Mouse (Mus musculus) heart, embryonic 12.5 days (tissue): ENCODE measurements around the gene Olfr1387. TPM values are rescaled to one million over a fixed set of nuclear protein-coding genes. Genes with fewer than 3 reads are reported as not detected.
"Not testable (repeated sequence)": the region's sequence is repeated elsewhere in the genome, so short reads cannot be mapped to it uniquely, and the experiment has no call there.

Source experiments
- ATAC-seq: fragments of 200-750 bp; cut with Nextera tagmentation; 2 replicates; pipeline ENCODE4 v1.8.0; 2017; ENCODE audit warnings: moderate TSS enrichment, moderate library complexity; ENCODE audit not compliant: insufficient number of reproducible peaks, low FRiP score
- H3K27ac ChIP-seq: fragments of 300-500 bp; sonication (generic); 2 replicates; pipeline ENCODE4 v1.5.1; 2016; ENCODE audit warnings: mild to moderate bottlenecking, moderate library complexity; ENCODE audit not compliant: poor library complexity, severe bottlenecking
- H3K27me3 ChIP-seq: fragments of 300-500 bp; sonication (generic); replicated peaks from 2 replicates; pipeline ENCODE4 v1.6.1; 2016; ENCODE audit warnings: mild to moderate bottlenecking, moderate library complexity
- H3K36me3 ChIP-seq: fragments of 300-500 bp; sonication (generic); 2 replicates; pipeline ENCODE4 v1.6.1; 2016; ENCODE audit warnings: mild to moderate bottlenecking, moderate library complexity
- H3K4me1 ChIP-seq: fragments of 300-500 bp; sonication (generic); replicated peaks from 2 replicates; pipeline ENCODE4 v1.6.1; 2016; ENCODE audit warnings: mild to moderate bottlenecking
- H3K4me2 ChIP-seq: fragments of 300-500 bp; sonication (generic); 2 replicates; pipeline ENCODE4 v1.6.1; 2016; ENCODE audit warnings: mild to moderate bottlenecking, moderate library complexity
- H3K4me3 ChIP-seq: fragments of 300-500 bp; sonication (generic); 2 replicates; pipeline ENCODE4 v1.5.1; 2016; ENCODE audit warnings: mild to moderate bottlenecking
- H3K9ac ChIP-seq: fragments of 300-500 bp; sonication (generic); 2 replicates; pipeline ENCODE4 v1.6.1; 2016; ENCODE audit warnings: mild to moderate bottlenecking, moderate library complexity
- H3K9me3 ChIP-seq: fragments of 300-500 bp; sonication (generic); replicated peaks from 2 replicates; pipeline ENCODE4 v1.6.1; 2016; ENCODE audit warnings: mild to moderate bottlenecking, moderate library complexity
- WGBS: fragments of 180-500 bp; shearing (Covaris S2); methylation state at CpG from one replicate; pipeline ENCODE4 v1.1.7; 2016; 5-methylcytosine and 5-hydroxymethylcytosine counted together
- polyA plus RNA-seq: library from polyadenylated mRNA; unstranded; fragments of >200 nt; fragmentation: Nextera tagmentation; extraction: Ambion mirVana; gene quantifications from 2 replicates; pipeline ENCODE4 v1.2.1, GENCODE M21; 2016

The Olfr1387 gene
- polyA plus RNA-seq: not detected in 2 replicates

- Histone ChIP-seq H3K4me1 (no peaks in the 10 kb centered on the region), H3K9ac (no peak within 1 kb of the TSS), H3K27me3 (no peaks in the 10 kb centered on the region), H3K4me2 (no peak within 1 kb of the TSS), H3K36me3 (no peaks in the 10 kb centered on the region), H3K27ac (no peak within 1 kb of the TSS), H3K9me3 (no peaks in the 10 kb centered on the region), H3K4me3 (no peak within 1 kb of the TSS)
- no peak for ATAC-seq
- WGBS: 70% methylated on average over 1 of the region's 1 CpGs
Measured at GRCm38 (mm10) chr11:49455043-49455442, at the start of gene Olfr1387. TSS of gene Olfr1387 (plus strand) at chr11:49455343.

- Histone ChIP-seq H3K4me3 (no peak overlapping the region), H3K27ac (no peak overlapping the region), H3K27me3 (no peaks in the 10 kb centered on the region), H3K9ac (no peak overlapping the region), H3K36me3 (no peaks in the 10 kb centered on the region), H3K9me3 (no peaks in the 10 kb centered on the region; the same call in 1 of the 2 replicates), H3K4me1 (no peaks in the 10 kb centered on the region), H3K4me2 (no peak overlapping the region)
- no peak for ATAC-seq
- 64% methylated on average over 3 of the region's 3 CpGs for WGBS
Measured at GRCm38 (mm10) chr11:49406784-49407183, 48.4 kb upstream of the Olfr1387 start.

- no peak overlapping the region for H3K27ac ChIP-seq
- no peak overlapping the region for H3K9ac ChIP-seq
- no peak overlapping the region for H3K4me3 ChIP-seq
- no peaks in the 10 kb centered on the region for H3K27me3 ChIP-seq
- no peaks in the 10 kb centered on the region for H3K36me3 ChIP-seq
- H3K4me1 ChIP-seq: no peaks in the 10 kb centered on the region
- ATAC-seq: no peak
- 22% methylated on average over 1 of the region's 1 CpGs for WGBS
- H3K4me2 ChIP-seq: no peak overlapping the region
- 0 out of 2 replicates have a peak, but pooled peaks cover 2% of the 10 kb centered on the region for H3K9me3 ChIP-seq
Measured at GRCm38 (mm10) chr11:49410540-49410939, 44.6 kb upstream of the Olfr1387 start.

GRCm38 (mm10) chr11:49422767-49423166 lies 32.4 kb upstream of the Olfr1387 start, which contains the start of gene Olfr1389:
TSS of gene Olfr1389 (plus strand) at chr11:49423067.
- no peak within 1 kb of the TSS for H3K4me2 ChIP-seq
- no peaks in the 10 kb centered on the region for H3K27me3 ChIP-seq
- 68% methylated on average over 2 of the region's 2 CpGs for WGBS
- H3K9ac ChIP-seq: no peak within 1 kb of the TSS
- H3K4me3 ChIP-seq: no peak within 1 kb of the TSS
- no peak within 1 kb of the TSS for H3K27ac ChIP-seq
- H3K36me3 ChIP-seq: no peaks in the 10 kb centered on the region
- no peak for ATAC-seq
- no peaks in the 10 kb centered on the region for H3K9me3 ChIP-seq
- peaks cover 4% of the 10 kb centered on the region; the same call in 1 of the 2 replicates for H3K4me1 ChIP-seq

- ATAC-seq: no peak
- Histone ChIP-seq H3K4me1 (peaks cover 4% of the 10 kb centered on the region; the same call in 1 of the 2 replicates), H3K27ac (no peak overlapping the region), H3K4me3 (no peak overlapping the region), H3K4me2 (no peak overlapping the region), H3K9me3 (no peaks in the 10 kb centered on the region), H3K27me3 (no peaks in the 10 kb centered on the region), H3K9ac (no peak overlapping the region), H3K36me3 (no peaks in the 10 kb centered on the region)
- WGBS: 83% methylated on average over 1 of the region's 1 CpGs
Measured at GRCm38 (mm10) chr11:49425257-49425927, 29.8 kb upstream of the Olfr1387 start.

GRCm38 (mm10) chr11:49429641-49430040 lies 25.5 kb upstream of the Olfr1387 start:
- H3K4me2 ChIP-seq: no peak overlapping the region
- no peak overlapping the region for H3K27ac ChIP-seq
- no peaks in the 10 kb centered on the region for H3K4me1 ChIP-seq
- 71% methylated on average over 2 of the region's 2 CpGs for WGBS
- no peak overlapping the region for H3K9ac ChIP-seq
- H3K27me3 ChIP-seq: no peaks in the 10 kb centered on the region
- no peaks in the 10 kb centered on the region for H3K36me3 ChIP-seq
- ATAC-seq: no peak
- H3K4me3 ChIP-seq: no peak overlapping the region
- H3K9me3 ChIP-seq: peaks cover 6% of the 10 kb centered on the region; the same call in 1 of the 2 replicates

- Histone ChIP-seq H3K27me3 (no peaks in the 10 kb centered on the region), H3K9ac (no peak within 1 kb of the TSS), H3K4me1 (0 out of 2 replicates have a peak, but pooled peaks cover 3% of the 10 kb centered on the region), H3K4me3 (no peak within 1 kb of the TSS), H3K4me2 (no peak within 1 kb of the TSS), H3K36me3 (no peaks in the 10 kb centered on the region), H3K27ac (no peak within 1 kb of the TSS), H3K9me3 (peaks cover 6% of the 10 kb centered on the region; the same call in 1 of the 2 replicates)
- 53% methylated on average over 3 of the region's 3 CpGs for WGBS
- no peak for ATAC-seq
Measured at GRCm38 (mm10) chr11:49436411-49436810, 18.7 kb upstream of the Olfr1387 start, which contains the start of gene Olfr1388. TSS of gene Olfr1388 (plus strand) at chr11:49436624.

- 74% methylated on average over 3 of the region's 3 CpGs for WGBS
Measured at GRCm38 (mm10) chr11:49464746-49465145, 9.6 kb downstream of the Olfr1387 start, which contains the start of gene Olfr1386. TSS of gene Olfr1386 (plus strand) at chr11:49465046.

GRCm38 (mm10) chr11:49485973-49486372 lies 30.8 kb downstream of the Olfr1387 start:
- ATAC-seq: no peak
- Histone ChIP-seq H3K4me1 (no peaks in the 10 kb centered on the region), H3K9ac (no peak overlapping the region), H3K27ac (no peak overlapping the region), H3K36me3 (no peaks in the 10 kb centered on the region), H3K27me3 (no peaks in the 10 kb centered on the region), H3K4me2 (no peak overlapping the region), H3K4me3 (no peak overlapping the region), H3K9me3 (no peaks in the 10 kb centered on the region)
- WGBS: 44% methylated on average over 4 of the region's 4 CpGs

More at GRCm38 (mm10) chr11:49464746-49465145, 9.6 kb downstream of the Olfr1387 start, which contains the start of gene Olfr1386:
- not testable (repeated sequence) for H3K9ac ChIP-seq, H3K4me1 ChIP-seq, H3K27me3 ChIP-seq, H3K4me3 ChIP-seq, ATAC-seq, H3K4me2 ChIP-seq, H3K9me3 ChIP-seq, H3K36me3 ChIP-seq, H3K27ac ChIP-seq

GRCm38 (mm10) chr11:49488770-49489169 lies 33.6 kb downstream of the Olfr1387 start, which contains the start of gene Olfr1385:
TSS of gene Olfr1385 (plus strand) at chr11:49489070.
- 64% methylated on average over 1 of the region's 1 CpGs for WGBS
- not testable (repeated sequence) for H3K27ac ChIP-seq, ATAC-seq

More at GRCm38 (mm10) chr11:49488770-49489169, 33.6 kb downstream of the Olfr1387 start, which contains the start of gene Olfr1385:
- H3K4me3 ChIP-seq, H3K9me3 ChIP-seq, H3K4me2 ChIP-seq, H3K9ac ChIP-seq, H3K27me3 ChIP-seq, H3K4me1 ChIP-seq, H3K36me3 ChIP-seq: not testable (repeated sequence)
